Mouse (Mus musculus) T-helper 17 cell (primary cell): ENCODE results near the gene Nup214.

Experiments
- in situ Hi-C, 2 experiments: fragments of 300-600 bp; cut with MboI, MseI; formaldehyde crosslinking; loops; 1 replicate in 1 of 2; 2 replicates in 1 of 2; pipeline ENCODE4 v1.15.1; 2025; ENCODE audit warnings: high pct_unique_total_duplicates in 2 of 2

Nup214 gene

GRCm38 (mm10) chr2:32088372-32088981 is 114.2 kb downstream of the Nup214 start:
- in situ Hi-C loops = loop anchor here in 1 of 2 experiments (10.0 kb wide), 1 partner anchor 46 kb away; no protein-coding TSS in a partner anchor

DNA sequence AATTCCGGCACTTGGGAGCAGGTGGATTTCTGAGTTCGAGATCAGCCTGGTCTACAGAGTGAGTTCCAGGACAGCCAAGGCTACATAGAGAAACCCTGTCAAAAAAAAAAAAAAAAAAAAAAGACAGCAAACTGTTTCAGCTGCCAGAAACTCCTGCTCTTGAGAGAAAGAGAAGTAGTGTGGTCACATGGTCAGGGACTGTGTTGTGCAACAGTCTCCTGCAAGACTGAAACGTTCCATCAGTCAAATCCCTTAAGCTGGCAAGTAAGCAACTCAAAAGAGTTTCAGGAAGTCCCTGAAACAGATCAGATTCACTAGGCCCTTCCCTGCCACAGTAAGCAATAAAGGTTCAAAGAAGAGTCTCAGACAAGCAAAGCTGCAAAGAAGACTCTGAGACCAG is 115.4 kb downstream of the Nup214 start:
- in situ Hi-C loops = loop anchor here in 1 of 2 experiments (10.0 kb wide), 1 partner anchor 45 kb away; no protein-coding TSS in a partner anchor

DNA sequence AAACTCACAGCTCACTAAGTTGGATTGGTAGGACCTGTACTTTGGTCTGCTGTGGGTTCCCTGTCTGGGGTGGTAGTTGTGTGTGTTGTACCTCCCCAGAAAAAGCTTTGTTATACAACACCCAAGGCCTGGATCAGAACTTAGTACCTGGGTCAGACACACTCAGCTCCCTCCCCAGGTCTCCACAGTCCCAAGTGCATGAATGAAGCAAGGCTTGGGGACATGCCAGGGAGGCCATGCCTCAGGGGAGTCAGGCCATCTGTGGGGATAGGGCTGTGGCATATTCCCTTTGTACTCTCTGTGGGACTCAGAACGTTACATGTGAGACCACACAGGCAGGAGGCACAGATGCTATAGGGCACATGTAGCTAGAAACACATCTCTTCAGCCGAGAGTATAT is 115.9 kb downstream of the Nup214 start:
- in situ Hi-C loops = no loop called here

GRCm38 (mm10) chr2:32091956-32092355 is 117.7 kb downstream of the Nup214 start:
- in situ Hi-C loops = no loop called here

GRCm38 (mm10) chr2:32094001-32094707 is 119.9 kb downstream of the Nup214 start:
- in situ Hi-C loops = no loop called here

GRCm38 (mm10) chr2:32095351-32096121 is 121.3 kb downstream of the Nup214 start, which contains the start of gene Plpp7:
Plpp7 (plus strand) TSS chr2:32095528.
- in situ Hi-C loops = no loop called here

DNA sequence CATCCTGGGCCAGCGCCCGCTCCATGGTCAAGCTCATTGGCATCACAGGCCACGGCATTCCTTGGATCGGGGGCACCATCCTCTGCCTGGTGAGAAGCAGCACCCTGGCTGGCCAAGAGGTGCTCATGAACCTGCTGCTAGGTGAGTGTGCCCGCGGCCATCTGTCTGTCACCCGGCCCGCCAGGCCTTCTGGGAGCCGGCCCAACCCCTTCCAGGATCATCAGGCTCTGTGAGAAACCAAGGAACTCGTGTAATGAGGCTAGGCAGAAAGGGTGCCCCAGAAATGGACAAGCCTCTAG is 121.8 kb downstream of the Nup214 start:
- in situ Hi-C loops = no loop called here

DNA sequence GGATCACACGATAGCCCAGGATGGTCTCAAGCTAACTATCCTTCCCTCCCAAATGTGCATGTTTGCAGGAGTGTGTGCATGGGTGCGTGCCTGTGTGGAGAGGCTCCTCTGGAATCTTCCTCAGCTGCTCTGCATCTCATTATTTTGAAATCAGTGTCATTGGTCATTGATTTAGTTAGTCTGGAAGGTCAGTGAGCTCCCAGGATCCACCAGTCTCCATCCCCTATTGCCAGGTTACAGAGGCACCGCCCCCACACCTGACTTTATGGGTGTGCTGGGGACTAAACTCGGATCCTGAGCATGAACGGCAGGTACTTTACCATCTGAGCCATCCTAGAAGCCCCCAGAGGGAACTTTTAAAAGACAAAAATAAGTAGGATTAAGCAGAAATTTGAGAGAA is 128.7 kb downstream of the Nup214 start:
- in situ Hi-C loops = no loop called here

DNA sequence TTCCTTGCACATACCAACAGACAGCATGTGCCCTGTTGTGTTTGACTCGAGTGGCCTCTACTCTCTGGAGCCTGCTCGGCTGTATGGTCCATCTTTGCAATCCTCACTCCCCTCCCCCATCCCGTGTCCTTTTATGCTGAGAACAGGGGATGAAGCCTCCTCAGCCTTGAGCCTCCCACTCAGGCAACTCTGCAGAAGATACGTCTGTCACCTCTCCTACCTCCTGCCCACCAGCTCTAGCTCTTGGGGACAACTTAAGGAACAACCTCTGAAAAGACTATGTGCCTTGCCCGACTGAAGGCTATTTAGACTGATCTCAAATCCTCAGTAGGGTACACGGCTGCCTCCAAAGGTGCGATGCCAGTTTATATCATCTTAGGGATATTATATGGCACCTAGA is 129.3 kb downstream of the Nup214 start:
- in situ Hi-C loops = no loop called here
